ENCODE assay signal across 30 mouse cellular contexts in genomic region chr1:19237061-19237460, GRCm38 (mm10). TPM values are rescaled to one million over a fixed set of nuclear protein-coding genes. Genes with fewer than 3 reads are reported as not detected.
DNase-seq lines count a peak whose midpoint lies in the region; ATAC-seq and TF ChIP-seq lines count a peak whose summit lies in the region.
"Had no signal": no experiment of that assay in that cellular context is flagged by ENCODE, and none has a peak within 500 bp of the region (broad histone marks: within the 10 kb centered on the region; RNA-seq: fewer than 3 reads in every experiment).

No protein-coding gene starts in this region.

- no peak overlapping the region for H3K4me3 ChIP-seq in midbrain, embryonic 11.5 days (ENCODE audit: low read depth, low read length)
- H3K4me3 ChIP-seq in midbrain, postnatal 0 days (ENCODE audit: low read depth, low read length): no peak overlapping the region
- H3K4me3 ChIP-seq in midbrain, embryonic 15.5 days: no peak overlapping the region
- no peak overlapping the region for H3K4me3 ChIP-seq in intestine, postnatal 0 days (ENCODE audit: low read depth, low read length)
- H3K4me3 ChIP-seq: embryonic facial prominence, embryonic 12.5 days; forebrain, embryonic 10.5 days; forebrain, embryonic 13.5 days; heart, adult 2 months; heart, embryonic 10.5 days; heart, embryonic 13.5 days had no signal

- no peak overlapping the region for H3K4me2 ChIP-seq in midbrain, embryonic 11.5 days
- no peak overlapping the region for H3K4me2 ChIP-seq in midbrain, postnatal 0 days (ENCODE audit: low read depth, low read length, poor library complexity, severe bottlenecking)
- no peak overlapping the region for H3K4me2 ChIP-seq in midbrain, embryonic 15.5 days
- H3K4me2 ChIP-seq in intestine, postnatal 0 days (replicated peaks; ENCODE audit: low read depth): no peak overlapping the region
- H3K4me2 ChIP-seq: forebrain, embryonic 13.5 days; heart, embryonic 13.5 days; hindbrain, embryonic 14.5 days had no signal

- WGBS in midbrain, embryonic 11.5 days: under 1% methylated on average over 9 of the region's 9 CpGs
- 3% methylated on average over 9 of the region's 9 CpGs for WGBS in midbrain, postnatal 0 days
- WGBS in midbrain, embryonic 15.5 days: under 1% methylated on average over 9 of the region's 9 CpGs
- 4% methylated on average over 9 of the region's 9 CpGs for WGBS in intestine, postnatal 0 days

- peaks cover 2% of the 10 kb centered on the region; the same call in 1 of the 2 replicates for H3K4me1 ChIP-seq in midbrain, embryonic 11.5 days (ENCODE audit: control insufficient read depth, insufficient read depth, low read length)
- no peaks in the 10 kb centered on the region for H3K4me1 ChIP-seq in midbrain, postnatal 0 days (ENCODE audit: insufficient read depth, low read length)
- H3K4me1 ChIP-seq in midbrain, embryonic 15.5 days: peaks cover 10% of the 10 kb centered on the region; the same call in 1 of the 2 replicates
- H3K4me1 ChIP-seq in intestine, postnatal 0 days (replicated peaks; ENCODE audit: control insufficient read depth, insufficient read depth, low read length): no peaks in the 10 kb centered on the region
- H3K4me1 ChIP-seq: forebrain, embryonic 13.5 days had no signal

- no peaks in the 10 kb centered on the region for H3K9me3 ChIP-seq in midbrain, embryonic 11.5 days (ENCODE audit: control insufficient read depth, low read length)
- no peaks in the 10 kb centered on the region for H3K9me3 ChIP-seq in midbrain, postnatal 0 days (ENCODE audit: low read length)
- no peaks in the 10 kb centered on the region for H3K9me3 ChIP-seq in midbrain, embryonic 15.5 days
- no peaks in the 10 kb centered on the region for H3K9me3 ChIP-seq in intestine, postnatal 0 days (ENCODE audit: control insufficient read depth)
- H3K9me3 ChIP-seq: embryonic facial prominence, embryonic 12.5 days; forebrain, embryonic 10.5 days; forebrain, embryonic 13.5 days; heart, embryonic 10.5 days; heart, embryonic 13.5 days had no signal

- no peak for ATAC-seq in midbrain, embryonic 11.5 days (ENCODE audit: low FRiP score)
- ATAC-seq in midbrain, postnatal 0 days (ENCODE audit: low FRiP score): no peak
- no peak for ATAC-seq in midbrain, embryonic 15.5 days (replicated peaks)
- no peak for ATAC-seq in intestine, postnatal 0 days
- ATAC-seq: CD4-positive, CD25-positive, alpha-beta regulatory T cell, adult 4 months; forebrain, embryonic 13.5 days; forebrain, embryonic 16.5 days; hindbrain, postnatal 0 days had no signal

- DNase-seq in midbrain, embryonic 11.5 days (ENCODE audit: low spot score, missing footprints): peak; percentile 91
- no peak for DNase-seq in midbrain, postnatal 0 days (ENCODE audit: low spot score)
- DNase-seq in retina, embryonic 14.5 days (ENCODE audit: low spot score): peak; percentile 15
- DNase-seq in retina, postnatal 1 day: no peak
- DNase-seq: adrenal gland, adult 2 months; adrenal gland, postnatal 14 days; cerebellum, adult 11 months; cerebellum, adult 2 months; cerebellum, adult 9-11 months; cerebellum, postnatal 25 days; gastrocnemius, postnatal 10 days; gastrocnemius, postnatal 36 days; heart, adult 2 months; heart, postnatal 14 days; heart, postnatal 4 days had no signal

- no peaks in the 10 kb centered on the region for H3K36me3 ChIP-seq in midbrain, embryonic 11.5 days (ENCODE audit: control insufficient read depth, insufficient read depth, low read length)
- no peaks in the 10 kb centered on the region for H3K36me3 ChIP-seq in midbrain, postnatal 0 days (ENCODE audit: insufficient read depth, low read length)
- no peaks in the 10 kb centered on the region for H3K36me3 ChIP-seq in midbrain, embryonic 15.5 days (replicated peaks)
- no peaks in the 10 kb centered on the region for H3K36me3 ChIP-seq in intestine, postnatal 0 days (ENCODE audit: control insufficient read depth, insufficient read depth)
- H3K36me3 ChIP-seq: embryonic facial prominence, embryonic 12.5 days; forebrain, embryonic 10.5 days; heart, embryonic 10.5 days; heart, embryonic 13.5 days had no signal

- no peak overlapping the region for H3K27ac ChIP-seq in midbrain, embryonic 11.5 days (ENCODE audit: low read depth, low read length)
- no peak overlapping the region for H3K27ac ChIP-seq in midbrain, postnatal 0 days (ENCODE audit: low read depth, low read length)
- peak overlapping the region; percentile 45 for H3K27ac ChIP-seq in midbrain, embryonic 15.5 days
- H3K27ac ChIP-seq in intestine, postnatal 0 days (ENCODE audit: low read depth, low read length): no peak overlapping the region
- H3K27ac ChIP-seq: embryonic facial prominence, embryonic 12.5 days; forebrain, embryonic 10.5 days; forebrain, embryonic 13.5 days; heart, adult 2 months; heart, embryonic 10.5 days; heart, embryonic 13.5 days; hindbrain, embryonic 14.5 days; hindbrain, postnatal 0 days had no signal

- peaks cover 90% of the 10 kb centered on the region for H3K27me3 ChIP-seq in midbrain, embryonic 11.5 days (ENCODE audit: control insufficient read depth, insufficient read depth, low read length)
- peaks cover 64% of the 10 kb centered on the region for H3K27me3 ChIP-seq in midbrain, postnatal 0 days (ENCODE audit: insufficient read depth, low read length)
- H3K27me3 ChIP-seq in midbrain, embryonic 15.5 days (replicated peaks): peaks cover 72% of the 10 kb centered on the region
- H3K27me3 ChIP-seq in intestine, postnatal 0 days (replicated peaks; ENCODE audit: control insufficient read depth, insufficient read depth, low read length): peaks cover 78% of the 10 kb centered on the region

- no peak overlapping the region for H3K9ac ChIP-seq in midbrain, embryonic 11.5 days (ENCODE audit: low read length)
- no peak overlapping the region for H3K9ac ChIP-seq in midbrain, postnatal 0 days (replicated peaks; ENCODE audit: low read length, poor library complexity, severe bottlenecking)
- H3K9ac ChIP-seq in midbrain, embryonic 15.5 days: no peak overlapping the region
- H3K9ac ChIP-seq in intestine, postnatal 0 days (ENCODE audit: low read depth, low read length): no peak overlapping the region
- H3K9ac ChIP-seq: embryonic facial prominence, embryonic 12.5 days; forebrain, embryonic 13.5 days; heart, embryonic 13.5 days; hindbrain, embryonic 14.5 days had no signal

- no peak for TF ChIP-seq CTCF in midbrain, postnatal 0 days (IDR thresholded peaks at IDR 0.05)
- no peak for TF ChIP-seq CTCF in intestine, postnatal 0 days (IDR thresholded peaks at IDR 0.05; ENCODE audit: low read depth)

RNA-seq across cellular contexts. Expression of gene Tfap2b, which starts 28.3 kb away (rescaled TPM):
- polyA plus RNA-seq in midbrain, embryonic 11.5 days (2014; fragmentation: Nextera tagmentation; extraction: Ambion mirVana): 34.0 and 37.0 TPM in 2 replicates
- 86.4 and 104 TPM in 2 replicates for total RNA-seq in midbrain, postnatal 0 days (2014; rRNA removed)
- polyA plus RNA-seq in midbrain, postnatal 0 days (2015; fragmentation: Nextera tagmentation; extraction: Ambion mirVana): 172 and 180 TPM in 2 replicates
- polyA plus RNA-seq in midbrain, embryonic 15.5 days (2015; fragmentation: Nextera tagmentation; extraction: Ambion mirVana): 239 and 264 TPM in 2 replicates
- not detected in 2 replicates for polyA plus RNA-seq in intestine, postnatal 0 days (2015; fragmentation: Nextera tagmentation; extraction: Ambion mirVana)
- total RNA-seq: common myeloid progenitor, adult 5-6 weeks; gastrocnemius, postnatal 36 days; granulocyte monocyte progenitor cell, adult 5-6 weeks; heart, adult 2 months; heart, postnatal 14 days; heart, postnatal 4 days; MEL had no signal
- polyA plus RNA-seq: C2C12 had no signal

Comparison
In these comparisons a context has a peak if more than half of its experiments do, and no peak if none do; other contexts are left out.
1. DNase-seq: peak in midbrain, embryonic 11.5 days (single experiment) and retina, embryonic 14.5 days (single experiment); none in midbrain, postnatal 0 days (single experiment) and retina, postnatal 1 day (single experiment).
2. RNA of gene Tfap2b, which starts 28.3 kb away (polyA plus RNA-seq): 239 to 264 TPM in midbrain, embryonic 15.5 days, 172 to 180 TPM in midbrain, postnatal 0 days and 34.0 to 37.0 TPM in midbrain, embryonic 11.5 days; not detected in intestine, postnatal 0 days; every median in the first group is over 10 times any median in the second.